Mouse (Mus musculus) heart, postnatal 25 days (tissue): ENCODE results near the gene Lrrc34. TPM values are rescaled to one million over a fixed set of nuclear protein-coding genes. Genes with fewer than 3 reads are reported as not detected.

ENCODE experiments used
- DNase-seq: peaks from one replicate; pipeline ENCODE4 v3.0.0; 2022; ENCODE audit warnings: low spot score
- intact Hi-C: fragments of 180-260 bp; cut with DNase I; formaldehyde crosslinking; loops from one replicate; pipeline ENCODE4 v1.15.1; 2025
- total RNA-seq, 2 experiments: library from RNA; stranded (reverse); gene quantifications; 2 replicates each; pipeline ENCODE4 v1.2.3; 2021

The Lrrc34 gene
- not detected for total RNA-seq

DNA sequence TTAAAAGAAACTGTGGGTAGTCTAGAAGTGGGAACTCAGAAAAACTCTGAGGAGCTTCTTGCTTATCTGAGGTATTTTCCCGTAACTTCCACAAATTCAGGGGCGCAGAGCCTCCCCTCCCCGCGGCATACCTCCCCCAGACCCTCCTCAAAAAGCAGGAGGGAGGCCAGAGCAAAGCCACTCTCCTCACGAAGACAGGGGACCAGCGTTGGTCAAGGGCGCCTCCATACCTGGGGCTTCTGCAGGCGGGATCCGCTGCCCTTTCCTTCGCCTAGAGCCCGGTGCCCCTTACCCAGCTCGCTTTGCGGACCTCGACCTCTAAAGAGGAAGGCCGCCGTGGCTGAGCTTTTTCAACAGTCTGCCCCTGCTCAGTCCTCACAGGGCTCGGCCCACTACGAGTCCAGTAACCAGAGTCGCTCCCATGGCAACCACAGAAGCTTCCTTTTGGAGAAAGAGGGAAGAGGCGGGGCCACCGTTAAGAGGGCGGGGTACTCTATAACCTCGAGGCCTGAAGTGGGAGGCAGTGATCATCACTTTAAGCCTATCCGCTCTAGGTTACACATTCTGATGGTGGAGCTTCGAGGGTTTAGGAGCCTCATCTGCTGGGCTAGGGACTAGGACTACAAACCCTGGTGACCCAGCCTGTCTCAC is at the start of gene Lrrc34:
TSS of gene Lrrc34 (minus strand) at position 430 of the 651 bp plus-strand sequence.
- intact Hi-C loops = no loop called here
- DNase-seq = peak; percentile 10

DNA sequence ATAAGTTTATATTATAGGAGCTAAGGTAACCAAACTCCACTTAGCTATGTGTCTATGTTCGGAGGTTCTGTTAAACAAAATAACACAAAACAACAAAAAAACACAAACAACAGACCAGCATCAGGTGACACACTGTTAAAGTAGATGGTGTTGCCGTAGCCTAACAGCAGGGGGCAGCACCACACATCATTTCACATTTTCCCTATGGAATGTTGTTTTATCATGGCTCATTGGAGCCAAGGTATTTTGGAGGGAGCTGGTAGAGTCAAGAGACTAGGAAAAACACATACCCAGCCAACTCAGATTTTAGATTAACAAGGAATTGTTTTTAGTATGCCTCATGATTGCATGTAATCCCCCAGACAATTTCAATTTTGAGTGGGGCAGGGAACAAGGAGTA is 48.7 kb upstream of the Lrrc34 start:
- DNase-seq = no peak

DNA sequence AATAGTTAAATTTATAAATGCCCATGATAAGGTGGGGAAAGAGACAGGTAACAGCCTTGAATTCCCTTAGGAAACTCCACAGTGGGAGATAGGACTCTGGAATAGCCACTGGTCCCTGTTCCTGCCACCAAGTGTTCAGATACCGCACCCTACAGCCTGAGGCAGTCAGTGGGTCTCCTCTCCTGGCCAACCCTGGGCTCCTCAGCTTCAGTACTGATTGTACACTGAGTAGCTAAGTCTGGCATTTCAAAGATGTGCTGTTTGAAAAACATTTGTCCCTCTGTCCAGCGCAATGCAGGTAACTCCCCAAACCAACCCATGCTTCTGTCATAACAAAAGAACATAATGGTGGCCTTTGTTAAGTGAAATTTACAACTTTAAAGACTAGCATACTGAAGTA is 48.0 kb upstream of the Lrrc34 start:
- no peak for DNase-seq
- intact Hi-C loops = loop anchor here (1.0 to 10.0 kb wide), 4 partner anchors 159 to 449 kb away; partner anchors contain the start of genes Cldn11 and Gpr160

More for the DNA sequence above, 48.7 kb upstream of the Lrrc34 start:
- intact Hi-C loops = loop anchor here (1.0 to 10.0 kb wide), 4 partner anchors 158 to 448 kb away; partner anchors contain the start of genes Cldn11 and Gpr160

DNA sequence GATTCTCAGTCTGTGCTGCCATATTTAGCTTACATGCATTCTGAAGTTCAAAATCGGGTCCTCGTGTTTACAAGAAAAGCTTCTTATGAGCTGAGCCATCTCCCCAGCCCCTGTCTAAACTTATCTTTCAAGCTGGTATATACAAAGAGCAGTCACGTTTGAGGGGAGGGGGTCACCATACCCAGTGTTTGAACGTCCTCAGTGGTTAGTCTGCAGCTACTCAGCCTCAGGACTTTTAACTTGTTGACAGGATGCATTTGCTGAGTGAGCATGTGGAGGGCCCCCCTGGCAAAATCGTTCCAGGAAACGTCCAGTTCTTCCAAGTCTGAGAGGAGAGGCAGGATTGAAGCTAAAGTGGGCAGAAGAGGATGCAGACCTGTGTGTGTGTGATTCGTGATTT is 43.3 kb upstream of the Lrrc34 start:
- intact Hi-C loops = loop anchor here (10.0 kb wide), 3 partner anchors 164 to 454 kb away; partner anchors contain the start of genes Cldn11 and Gpr160
- no peak for DNase-seq

DNA sequence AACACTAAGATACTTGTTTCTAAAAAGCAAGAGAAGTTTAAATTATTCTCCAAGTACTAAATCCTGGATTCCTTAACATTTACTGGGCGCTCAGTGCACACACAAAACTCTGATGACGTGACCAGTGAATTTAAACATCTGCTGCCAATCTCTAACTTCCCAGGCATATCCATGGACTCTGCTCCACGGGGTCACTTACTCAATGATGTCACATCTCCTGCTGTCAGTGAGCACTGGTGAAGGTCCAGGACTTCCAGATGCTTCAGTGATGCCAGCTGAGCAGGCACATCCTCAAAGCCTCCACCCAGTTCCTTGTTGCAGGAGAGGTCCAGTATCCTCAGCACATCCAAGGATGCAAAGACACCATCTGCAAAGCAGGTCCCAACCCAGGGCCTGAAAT is 39.5 kb upstream of the Lrrc34 start:
- intact Hi-C loops = no loop called here
- DNase-seq = no peak

DNA sequence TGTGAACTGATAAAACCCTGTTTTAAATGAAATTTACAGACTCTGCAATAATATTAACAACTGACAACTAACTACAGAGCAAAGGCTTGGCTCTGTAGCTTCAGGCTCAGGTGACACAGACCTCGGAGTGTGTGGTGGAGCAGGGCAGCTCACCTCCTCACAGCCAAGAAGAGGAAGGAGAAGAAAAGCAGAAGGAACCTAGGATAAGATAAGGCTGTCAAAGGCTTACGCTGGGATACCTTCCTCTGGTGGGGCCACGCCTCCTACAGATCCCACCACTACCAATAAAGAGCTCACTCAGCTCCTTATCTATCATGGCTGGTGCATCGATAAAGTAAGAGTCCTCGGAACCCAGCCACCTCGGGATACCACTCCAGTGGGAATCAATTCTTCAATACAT is 35.5 kb upstream of the Lrrc34 start:
- DNase-seq = no peak
- intact Hi-C loops = no loop called here

DNA sequence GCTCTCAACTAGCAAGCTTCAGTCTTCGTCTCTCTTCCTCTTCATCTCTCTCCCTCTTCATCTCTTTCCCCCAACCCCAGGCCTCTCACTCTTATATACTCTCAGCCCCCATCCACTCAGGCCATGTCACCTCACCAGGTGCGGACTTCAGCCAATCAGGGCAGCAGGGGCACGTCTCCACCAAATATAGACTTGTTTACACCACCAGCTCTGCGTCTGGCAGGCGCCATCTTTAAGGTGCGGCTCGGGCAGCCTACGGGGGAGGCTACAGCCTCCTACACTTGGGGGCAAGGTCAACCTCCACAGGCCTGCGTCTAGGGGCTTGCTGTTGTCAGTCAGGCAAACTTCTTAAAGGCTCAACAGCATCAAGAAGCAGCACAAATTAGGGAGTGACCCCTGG is 10.8 kb upstream of the Lrrc34 start:
- DNase-seq = no peak
- intact Hi-C loops = no loop called here

DNA sequence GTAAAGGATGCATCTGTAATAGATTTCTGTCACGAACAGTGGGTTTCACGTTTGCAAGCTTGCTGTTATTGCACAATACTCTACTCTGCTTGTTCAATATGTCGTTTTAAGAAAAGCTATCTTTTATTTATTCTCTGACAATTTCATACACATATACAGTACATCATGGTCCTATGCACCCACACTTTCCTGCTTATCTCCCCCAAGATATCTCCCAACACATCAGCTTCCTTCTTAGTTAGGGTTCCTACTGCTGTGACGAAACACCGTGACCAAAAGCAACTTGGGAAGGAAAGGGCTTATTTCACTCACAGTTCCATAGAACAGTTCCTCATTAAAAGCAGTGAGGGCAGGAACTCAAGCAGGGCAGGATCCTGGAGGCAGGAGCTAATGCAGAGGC is 8.3 kb upstream of the Lrrc34 start:
- intact Hi-C loops = no loop called here
- no peak for DNase-seq

DNA sequence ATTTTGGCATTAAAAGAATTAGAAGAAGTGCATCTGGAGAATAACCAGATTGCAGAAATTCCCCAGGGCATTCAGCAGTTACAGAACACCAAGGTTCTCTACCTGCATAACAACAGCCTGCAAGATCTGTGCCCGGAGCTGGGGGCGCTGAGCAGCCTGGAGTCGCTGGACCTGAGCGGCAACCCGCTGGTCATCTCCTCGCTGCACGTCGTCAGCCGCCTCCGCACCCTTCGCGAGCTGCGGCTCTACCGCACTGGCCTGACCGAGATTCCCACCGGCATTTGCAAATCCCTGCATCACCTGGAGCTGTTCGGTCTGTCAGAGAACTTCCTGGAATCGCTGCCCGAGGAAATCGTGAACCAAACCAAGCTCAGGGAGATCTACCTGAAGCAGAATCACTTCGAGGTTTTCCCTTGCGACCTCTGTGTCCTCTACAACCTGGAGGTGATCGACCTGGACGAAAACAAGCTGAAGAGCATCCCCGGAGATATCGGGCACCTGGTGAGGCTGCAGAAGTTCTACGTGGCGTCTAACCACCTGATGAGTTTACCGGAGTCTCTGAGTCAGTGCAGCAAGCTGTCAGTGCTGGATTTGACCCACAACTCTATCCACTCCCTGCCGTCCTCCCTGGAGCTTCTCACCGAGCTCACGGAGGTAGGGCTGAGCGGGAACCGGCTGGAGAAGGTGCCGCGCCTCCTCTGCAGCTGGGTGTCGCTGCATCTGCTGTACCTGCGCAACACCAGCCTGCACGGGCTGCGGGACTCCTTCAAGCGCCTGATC is 2.6 kb upstream of the Lrrc34 start:
- DNase-seq = no peak

DNA sequence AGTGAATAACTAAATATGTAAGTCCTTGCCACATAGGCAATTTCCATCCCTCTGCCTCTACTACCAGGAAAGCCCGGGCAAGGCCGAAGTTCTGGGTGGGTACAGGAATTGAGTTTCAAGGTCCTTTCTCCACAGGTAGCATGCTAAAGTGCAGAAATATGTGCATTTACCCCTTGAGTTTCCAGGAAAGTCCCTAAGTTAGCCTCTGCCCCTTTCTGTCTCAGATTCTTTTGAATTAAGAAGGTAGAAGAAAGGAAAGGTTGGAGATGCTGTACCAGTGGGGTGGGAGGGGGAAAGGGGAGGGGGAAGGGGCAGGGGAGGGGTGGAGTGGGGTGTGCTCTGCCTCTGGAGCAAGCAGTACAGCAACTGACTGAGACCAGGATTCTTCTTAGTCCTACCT is 797 bp upstream of the Lrrc34 start:
- DNase-seq = no peak
- intact Hi-C loops = no loop called here

More for the DNA sequence above, 2.6 kb upstream of the Lrrc34 start:
- intact Hi-C loops = no loop called here

DNA sequence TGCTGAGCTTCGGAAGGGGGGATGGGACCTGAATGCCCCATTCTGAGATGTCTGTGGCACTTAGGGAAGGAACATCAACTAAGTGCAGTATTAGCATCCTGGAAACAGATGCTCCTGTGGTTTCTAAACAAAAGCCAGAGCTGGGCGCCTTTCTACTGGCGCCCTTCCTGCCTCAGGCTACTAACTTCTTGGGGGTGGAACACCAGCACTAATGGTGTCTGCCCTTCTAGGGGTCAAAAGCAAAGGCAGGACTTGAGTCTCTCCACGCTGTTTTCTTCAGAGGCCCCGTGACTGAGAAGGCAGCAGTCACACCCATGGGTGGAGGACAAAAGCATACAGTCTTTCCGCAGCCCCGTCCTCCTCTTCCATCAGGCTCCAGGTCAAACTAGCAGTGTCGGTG is 908 bp downstream of the Lrrc34 start:
- intact Hi-C loops = no loop called here
- no peak for DNase-seq

DNA sequence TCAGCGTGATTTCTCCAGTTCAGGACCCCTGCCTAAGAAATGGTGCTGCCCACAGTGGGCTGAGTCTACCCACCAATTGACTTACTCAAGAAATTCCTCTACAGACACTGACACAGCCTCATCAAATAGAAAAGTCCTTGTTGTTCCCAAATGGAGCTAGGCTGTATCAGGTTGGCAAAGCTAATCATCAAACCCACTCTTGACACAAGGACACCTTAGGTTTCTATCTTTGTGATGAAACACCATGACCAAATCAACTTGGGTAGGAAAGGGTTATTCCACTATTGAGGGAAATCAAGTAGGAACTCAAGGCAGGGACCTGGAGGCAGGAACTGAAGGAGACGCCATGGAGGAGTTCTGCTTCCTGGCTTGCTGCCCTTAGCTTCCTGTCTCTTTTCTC is 3.5 kb downstream of the Lrrc34 start, which contains the start of gene Lrriq4:
TSS of gene Lrriq4 (plus strand) at position 301 of the 400 bp plus-strand sequence.
- intact Hi-C loops = no loop called here
- no peak for DNase-seq

DNA sequence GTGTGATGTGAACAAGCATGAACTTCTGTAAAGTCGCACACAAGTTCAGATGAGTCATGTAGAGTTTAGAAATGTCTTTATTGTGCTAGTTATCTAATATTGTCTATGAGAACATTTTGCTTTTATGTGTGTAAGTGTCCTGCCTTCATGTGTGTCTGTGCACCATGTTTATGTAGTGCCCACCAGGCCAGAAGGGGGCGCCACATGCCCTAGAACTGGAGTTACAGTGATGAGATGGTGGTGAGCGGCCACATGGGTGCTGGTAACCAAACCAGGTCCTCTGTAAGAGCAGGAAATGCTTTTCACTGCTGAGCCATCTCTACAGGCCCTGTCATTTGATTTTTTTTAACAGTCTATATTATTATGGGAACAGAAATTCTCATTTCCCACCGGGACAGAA is 12.0 kb downstream of the Lrrc34 start:
- intact Hi-C loops = no loop called here
- no peak for DNase-seq

DNA sequence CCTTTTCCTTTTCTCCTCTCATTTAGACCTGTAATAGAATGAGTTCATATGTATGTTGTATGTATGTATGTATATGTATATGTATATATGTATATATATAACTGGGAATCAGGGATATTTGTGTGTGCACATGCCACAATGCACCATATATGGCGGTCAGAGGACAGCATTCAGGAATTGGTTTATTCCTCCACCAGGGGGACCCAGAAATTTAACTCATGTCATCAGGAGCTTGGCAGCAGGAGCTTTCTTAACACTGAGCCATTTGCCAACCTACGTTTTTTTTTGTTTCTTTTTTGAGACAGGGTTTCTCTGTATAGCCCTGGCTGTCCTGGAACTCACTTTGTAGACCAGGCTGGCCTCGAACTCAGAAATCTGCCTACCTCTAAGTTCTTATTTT is 14.0 kb downstream of the Lrrc34 start:
- no peak for DNase-seq
- intact Hi-C loops = no loop called here

DNA sequence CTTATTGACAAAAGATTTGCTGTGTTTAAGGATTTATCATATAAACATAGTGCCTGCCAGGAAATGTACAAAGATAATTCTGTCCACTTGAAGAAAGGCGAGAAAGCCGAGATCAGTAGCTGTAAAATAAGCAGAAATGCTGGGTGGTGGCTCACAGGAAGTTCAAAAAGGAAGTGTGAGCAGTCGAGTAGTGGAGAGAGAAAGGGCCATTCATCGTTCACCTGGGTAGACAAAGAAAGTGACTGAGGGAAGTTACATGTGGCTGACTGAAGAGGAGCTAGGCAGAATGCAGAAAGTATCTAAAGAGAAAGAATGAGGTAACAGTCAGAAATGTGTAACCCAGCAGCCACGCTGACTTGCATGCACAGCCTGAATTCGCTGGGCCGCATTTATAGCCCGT is 27.5 kb downstream of the Lrrc34 start:
- intact Hi-C loops = no loop called here
- DNase-seq = no peak

DNA sequence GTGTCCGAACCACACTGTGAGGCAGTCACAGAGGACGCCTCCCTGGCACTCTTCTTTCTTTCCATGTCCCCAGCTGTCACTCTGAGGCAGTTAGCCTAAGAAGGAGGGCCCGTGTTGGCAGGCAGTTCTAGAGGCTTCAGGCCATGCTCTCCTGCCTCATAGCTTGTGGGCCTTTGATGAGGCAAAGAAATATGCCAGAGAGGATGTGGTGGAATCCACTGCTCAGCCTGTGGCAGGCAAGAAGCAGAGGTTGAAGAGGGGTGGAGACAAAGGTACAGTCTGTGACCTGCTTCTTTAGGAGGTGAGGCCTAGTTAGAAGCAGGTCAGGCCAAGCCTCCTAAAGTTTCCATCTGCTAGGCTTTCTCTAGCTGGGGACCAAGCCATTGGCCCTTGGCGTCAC is 36.7 kb downstream of the Lrrc34 start:
- no peak for DNase-seq
- intact Hi-C loops = no loop called here

DNA sequence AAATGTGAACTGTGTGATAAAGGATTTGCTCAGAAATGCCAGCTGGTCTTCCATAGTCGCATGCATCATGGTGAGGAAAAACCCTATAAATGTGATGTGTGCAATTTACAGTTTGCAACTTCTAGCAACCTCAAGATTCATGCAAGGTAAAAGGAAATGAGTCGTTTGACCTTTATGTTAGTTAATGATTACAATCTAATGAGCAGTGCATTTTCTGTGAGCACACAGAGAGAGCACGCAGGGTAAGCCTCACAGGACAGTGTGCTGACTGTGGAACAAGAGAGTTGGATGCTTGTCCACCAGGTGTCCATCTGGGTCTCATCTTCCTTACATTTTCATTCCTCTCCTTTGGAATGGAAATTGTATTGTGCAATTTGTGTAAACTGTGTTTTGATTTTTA is 38.7 kb downstream of the Lrrc34 start:
- no peak for DNase-seq
- intact Hi-C loops = no loop called here

DNA sequence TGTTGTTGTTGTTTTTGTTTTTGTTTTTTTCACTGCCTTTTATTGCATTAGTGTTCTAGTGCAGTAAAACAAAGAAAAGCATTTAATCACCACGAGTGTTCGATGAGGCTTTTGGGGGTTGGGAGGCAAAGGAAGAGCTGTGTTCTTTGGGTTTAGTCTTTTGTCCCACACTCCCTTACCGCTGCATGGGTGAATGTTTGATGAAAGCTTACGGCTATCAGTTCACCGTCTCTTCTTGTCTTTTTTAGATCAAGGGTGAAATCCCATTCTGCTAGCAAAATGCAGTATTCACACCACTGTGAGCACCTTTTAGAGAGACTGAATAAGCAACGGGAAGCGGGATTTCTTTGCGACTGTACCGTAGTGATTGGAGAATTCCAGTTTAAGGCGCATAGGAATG is 44.4 kb downstream of the Lrrc34 start:
- intact Hi-C loops = loop anchor here (5.0 kb wide), 1 partner anchor 189 kb away; the partner anchor contains the start of gene Sec62
- DNase-seq = no peak

DNA sequence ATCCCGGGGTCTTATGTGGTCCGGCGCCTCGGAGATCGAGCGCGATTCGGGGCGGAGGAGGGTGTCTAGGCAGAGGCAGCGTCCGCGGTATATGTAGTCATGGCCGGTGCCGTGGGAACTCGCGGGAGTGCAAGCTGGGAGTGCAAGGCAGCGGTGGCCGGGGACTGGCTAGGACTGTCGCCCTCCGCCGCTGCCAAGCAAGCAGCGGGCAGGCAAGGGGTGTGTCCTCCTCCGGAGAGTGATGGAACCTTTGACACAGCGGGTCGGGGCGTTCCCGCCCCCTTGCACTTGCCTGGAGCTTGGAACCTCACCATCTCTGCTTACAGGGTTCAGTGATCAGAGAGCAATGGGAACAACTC is 45.0 kb downstream of the Lrrc34 start:
- intact Hi-C loops = loop anchor here (5.0 kb wide), 1 partner anchor 190 kb away; the partner anchor contains the start of gene Sec62
- no peak for DNase-seq

DNA sequence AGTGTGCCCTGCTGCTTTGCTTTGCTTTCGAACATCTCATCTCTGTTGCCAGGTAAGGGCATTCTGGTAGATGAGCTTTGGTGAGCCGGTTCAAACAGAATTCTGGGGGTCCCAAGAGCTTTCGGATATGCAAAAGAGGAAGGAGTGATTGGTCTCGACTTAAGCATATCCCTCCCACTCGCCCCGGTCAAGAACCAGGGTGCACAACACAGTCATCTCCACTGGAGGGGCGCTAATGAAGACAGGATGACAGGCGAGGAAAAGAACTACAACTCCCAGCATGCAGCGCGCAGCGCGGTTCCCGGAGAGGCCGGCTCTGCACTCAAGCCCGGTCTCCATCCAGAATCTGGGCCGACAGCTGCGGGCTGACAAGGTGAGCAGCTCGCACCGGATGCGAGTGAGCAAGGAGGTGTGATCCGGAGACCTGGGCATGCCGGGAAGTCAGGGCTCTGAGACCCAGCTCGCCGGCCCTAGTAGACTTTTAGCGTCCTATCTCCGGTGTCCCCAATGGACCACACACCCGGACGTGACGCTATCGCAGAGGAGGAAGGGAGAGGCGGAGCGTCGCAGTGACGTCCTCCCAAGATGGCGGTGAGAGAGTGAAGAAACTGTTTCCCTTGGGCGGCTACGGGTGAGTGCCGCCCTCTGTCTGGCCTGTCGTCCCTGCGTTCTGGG is 45.5 kb downstream of the Lrrc34 start, which contains the start of gene Mynn:
TSS of gene Mynn (plus strand) at position 1 of the 675 bp plus-strand sequence.
- intact Hi-C loops = loop anchor here (5.0 kb wide), 1 partner anchor 190 kb away; the partner anchor contains the start of gene Sec62
- peak; percentile 95 for DNase-seq
